Mouse (Mus musculus) naive thymus-derived CD4-positive, alpha-beta T cell, adult 2 months (primary cell): Measurements from ENCODE around the gene Aff2.

Source experiments
- DNase-seq: peaks from one replicate; pipeline ENCODE4 v3.0.0-alpha.2; 2011; ENCODE audit warnings: low read depth

Gene Aff2

DNA sequence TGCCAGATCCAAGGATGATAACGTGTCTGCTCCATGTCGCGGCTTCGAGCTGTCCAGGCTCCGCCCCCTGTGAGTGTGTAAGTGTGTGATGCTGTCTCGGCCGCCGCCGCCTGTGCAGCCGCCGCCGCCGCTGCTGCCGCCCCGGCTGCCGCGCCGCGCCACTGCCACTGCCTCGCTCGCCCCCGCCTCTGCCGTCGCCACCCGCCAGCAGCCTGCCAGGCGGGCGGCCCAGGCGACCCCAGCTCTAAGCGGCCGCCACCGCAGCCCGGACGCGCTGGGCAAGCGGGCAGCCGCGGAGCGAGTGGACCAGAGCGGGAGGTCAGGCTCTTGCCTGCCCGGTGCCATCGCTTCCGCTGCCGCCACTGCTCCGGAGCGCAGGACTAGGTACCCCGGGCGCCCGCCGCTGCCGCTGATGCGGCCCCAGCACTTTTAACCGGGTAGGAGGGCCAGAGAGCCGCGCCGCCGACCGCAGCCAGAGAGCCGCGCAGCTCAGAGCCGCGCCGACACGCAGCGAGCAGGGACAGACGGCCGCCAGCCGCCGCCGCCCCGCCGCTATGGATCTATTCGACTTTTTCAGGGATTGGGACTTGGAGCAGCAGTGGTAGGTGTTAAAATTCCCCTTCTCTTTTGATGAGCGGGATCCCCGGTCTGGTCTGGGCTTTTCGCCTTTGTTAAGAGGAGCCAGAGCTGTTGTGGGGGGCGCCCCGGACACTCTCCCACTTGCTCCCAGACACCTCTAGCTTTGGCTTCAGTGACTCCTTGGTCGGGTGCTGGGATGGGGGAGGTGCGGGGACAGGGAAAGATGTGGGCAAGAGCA lies at the start of gene Aff2:
Gene Aff2 (plus strand): TSS at position 57 of the 817 bp plus-strand sequence.
- no peak for DNase-seq

DNA sequence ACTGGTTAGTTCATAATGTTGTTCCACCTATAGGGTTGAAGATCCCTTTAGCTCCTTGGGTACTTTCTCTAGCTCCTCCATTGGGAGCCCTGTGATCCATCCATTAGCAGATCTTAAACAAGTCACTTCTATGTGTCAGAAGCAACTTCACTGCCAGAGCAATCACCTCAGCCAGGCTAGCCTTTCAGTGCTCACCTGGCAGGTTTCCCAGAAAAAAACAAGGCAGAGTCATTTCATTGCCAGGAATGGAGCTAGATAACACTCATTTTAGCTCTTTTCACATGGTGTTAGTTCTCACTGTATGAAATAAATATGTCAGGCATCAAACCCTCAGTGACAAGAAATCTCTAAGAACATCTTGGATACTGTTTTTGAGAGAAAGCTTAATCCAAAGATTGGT lies 22.8 kb upstream of the Aff2 start:
- DNase-seq: no peak

DNA sequence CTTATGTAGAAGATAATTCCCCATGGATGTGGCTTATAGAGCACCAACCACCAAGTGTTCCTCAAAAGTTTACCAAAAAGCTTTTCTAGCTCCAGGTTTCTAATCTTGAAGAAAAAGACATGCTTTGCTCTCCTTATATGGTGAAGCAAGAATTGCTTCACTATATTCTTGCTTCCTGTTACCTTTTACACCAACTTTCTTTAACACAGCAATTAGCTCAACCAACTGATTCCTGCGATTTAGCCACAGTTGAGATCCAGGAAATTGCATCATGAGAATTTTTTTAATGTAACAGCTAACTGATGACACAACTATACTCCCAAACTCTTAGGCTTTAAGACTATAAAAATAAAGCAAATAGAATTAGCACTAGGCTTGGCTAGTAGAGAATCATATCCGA lies 4.5 kb upstream of the Aff2 start:
- no peak for DNase-seq

DNA sequence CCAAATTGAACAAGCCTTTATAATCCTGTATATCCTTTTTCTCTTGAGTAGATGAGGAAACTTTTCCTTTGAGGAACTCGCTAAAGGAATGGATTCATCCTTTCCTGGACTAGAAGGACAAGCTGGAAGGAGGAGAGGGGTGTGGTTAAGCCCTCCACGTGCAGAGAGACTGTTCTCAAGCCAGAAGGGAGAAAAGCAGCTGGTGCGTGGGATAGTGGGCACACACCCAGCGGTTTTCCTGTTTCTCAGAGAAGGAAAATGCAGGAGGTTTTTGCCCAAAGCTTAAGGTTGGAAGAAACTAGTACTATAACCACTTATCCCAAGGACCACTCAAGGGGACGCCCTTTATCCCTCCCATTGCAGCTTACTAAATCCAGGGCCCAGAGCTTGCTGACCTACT lies 734 bp upstream of the Aff2 start:
- DNase-seq: no peak

DNA sequence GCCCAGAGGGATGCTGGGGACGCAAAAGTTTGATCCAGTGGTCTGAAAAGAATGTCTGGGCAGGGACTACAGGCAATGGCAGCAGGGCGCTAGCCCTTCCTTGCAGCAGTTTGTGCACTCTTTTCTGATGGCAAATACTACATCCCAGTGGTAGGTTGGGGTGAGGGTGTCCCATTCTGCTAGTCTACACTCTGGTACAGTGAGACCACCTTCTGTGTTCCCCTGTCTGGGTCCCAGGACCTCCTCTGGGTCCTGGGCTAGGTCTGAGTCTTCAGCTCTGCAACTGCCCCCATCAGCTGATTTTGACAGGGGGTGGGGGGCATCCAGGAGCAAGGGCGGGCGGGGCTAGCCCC lies 233 bp upstream of the Aff2 start:
- no peak for DNase-seq

DNA sequence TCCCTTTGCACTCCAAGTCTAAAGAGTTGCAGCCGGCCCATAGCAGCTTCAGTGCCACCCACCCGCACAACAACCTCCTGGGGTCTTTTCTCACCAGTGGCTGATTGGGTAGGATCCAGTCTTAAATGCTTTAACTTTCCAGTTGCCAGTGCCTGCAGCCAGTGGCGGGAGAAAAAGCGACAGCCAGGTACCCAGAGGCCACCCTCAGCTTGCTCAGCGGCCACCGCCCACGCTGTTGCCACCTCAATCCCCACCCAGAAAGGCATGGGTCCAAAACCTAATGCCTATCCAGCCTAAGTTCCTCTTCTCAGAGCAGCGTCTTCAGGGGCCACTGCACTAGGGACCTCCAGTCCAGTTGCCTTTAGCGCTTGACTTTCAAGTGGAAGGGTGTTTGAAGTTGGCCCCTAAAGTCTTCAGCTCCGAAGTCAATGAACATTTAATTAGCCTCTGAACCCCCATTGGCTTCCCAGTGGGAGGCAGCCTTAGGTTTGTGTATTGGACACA lies 1.0 kb downstream of the Aff2 start:
- DNase-seq: no peak

DNA sequence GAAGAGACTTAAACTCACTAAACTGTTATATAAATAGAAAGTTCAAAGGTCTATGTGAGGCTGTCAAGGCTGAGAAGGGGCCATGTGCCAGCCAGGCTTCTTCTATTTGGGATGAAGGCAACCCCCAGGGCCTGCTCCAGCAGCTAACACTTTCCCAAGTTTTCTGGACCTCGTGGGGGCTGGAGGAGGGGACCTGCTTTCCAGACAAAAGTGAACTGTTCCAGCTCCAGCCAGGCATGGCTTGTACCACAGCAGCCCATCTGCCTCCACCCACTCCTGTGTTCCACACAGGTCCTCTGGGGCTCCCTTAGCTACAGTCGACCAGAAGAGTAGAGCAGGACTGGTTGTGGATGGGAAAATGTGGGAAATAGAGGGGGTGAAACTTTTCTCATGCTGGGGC lies 4.1 kb downstream of the Aff2 start:
- no peak for DNase-seq

DNA sequence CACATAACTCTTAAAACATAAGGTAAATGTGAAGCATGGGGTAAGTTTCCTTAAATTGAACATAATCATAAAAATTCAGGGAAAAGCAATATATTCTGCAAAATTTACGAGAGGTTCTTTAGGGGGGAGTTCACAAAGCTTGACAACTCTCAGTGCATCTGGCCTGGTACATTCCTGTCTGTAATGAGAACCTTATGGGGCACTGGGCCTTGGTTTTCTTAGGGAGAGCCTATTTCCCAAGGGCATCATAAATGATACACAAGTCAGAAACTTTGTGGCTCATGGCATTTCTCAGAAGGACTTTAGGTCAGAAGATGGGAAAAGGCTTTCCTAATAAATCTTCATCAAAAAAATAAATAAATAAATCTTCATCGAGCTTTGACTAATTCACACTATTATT lies 13.2 kb downstream of the Aff2 start:
- DNase-seq: no peak

DNA sequence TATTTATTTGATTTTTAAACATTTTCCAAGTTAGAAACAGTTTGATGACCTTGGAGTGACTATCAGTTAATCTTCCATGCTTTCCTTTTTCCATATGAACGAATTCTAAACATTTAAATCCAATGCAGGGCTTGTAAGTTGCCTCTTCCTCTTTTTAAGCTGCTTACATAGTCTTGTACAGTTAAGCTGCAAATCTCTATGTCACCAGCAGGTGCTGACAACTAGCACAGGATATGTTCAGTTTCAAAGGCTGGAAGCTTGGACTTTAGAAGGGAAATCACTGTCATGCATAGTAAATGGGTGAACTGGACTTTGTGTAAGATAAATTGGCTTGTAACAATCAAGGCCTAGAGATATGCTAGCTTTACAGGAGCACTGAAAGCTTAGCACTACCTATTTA lies 29.6 kb downstream of the Aff2 start:
- no peak for DNase-seq

DNA sequence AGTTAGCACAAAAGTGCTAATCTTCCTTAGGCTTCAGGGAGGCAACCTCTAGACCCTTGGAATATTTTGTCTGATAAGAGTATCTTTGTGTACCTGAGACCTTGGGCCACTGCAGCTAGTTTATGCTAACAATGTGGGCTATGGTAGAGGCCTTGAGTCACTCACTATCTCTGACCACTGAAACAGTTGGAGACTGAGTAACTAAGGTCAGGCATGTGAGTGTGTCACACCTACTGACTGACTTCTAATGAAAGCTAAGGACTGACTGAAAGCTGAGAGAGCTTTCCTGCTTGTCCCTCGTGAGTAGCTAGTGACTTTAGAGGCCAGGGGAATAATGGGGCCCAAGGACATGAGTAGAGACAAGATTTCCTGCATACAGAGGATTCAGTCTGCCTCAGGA lies 54.9 kb downstream of the Aff2 start:
- DNase-seq: no peak

DNA sequence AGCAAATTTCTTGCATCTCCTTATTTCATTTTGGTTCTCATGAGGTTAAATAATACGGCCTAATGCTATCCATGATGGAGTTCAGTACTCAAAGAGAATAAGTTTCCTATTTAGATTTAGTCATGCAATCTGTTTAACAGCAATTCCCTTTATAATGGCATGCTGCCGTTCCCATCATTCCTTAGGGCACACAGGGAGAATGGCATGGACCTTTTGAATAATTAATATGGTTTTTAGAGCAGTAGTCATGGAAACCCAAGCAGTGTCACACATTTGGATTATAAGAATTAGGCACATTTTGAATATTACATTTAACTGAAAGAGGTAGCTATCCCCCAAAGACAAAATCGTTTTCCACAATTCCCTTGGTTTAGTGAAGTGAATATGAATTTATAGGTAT lies 78.3 kb downstream of the Aff2 start:
- no peak for DNase-seq

DNA sequence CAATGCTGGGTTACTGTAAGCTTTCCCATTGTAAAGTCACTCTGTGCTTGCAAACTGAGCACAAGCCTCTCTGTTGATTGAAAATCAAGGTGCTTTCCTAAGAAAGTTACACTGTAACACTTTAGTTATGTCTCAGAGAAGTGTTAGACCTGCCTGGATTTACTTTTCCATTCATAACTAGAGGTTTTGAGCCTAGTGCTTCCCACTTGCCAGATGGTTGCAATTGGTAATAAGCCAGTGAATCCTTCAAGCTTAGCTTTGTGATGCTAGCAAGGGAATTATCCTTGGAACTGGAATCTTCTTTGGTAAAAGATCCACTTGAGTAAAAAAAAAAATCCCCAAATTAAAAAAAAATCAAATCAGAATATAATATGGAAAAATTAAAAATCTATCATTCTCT lies 81.8 kb downstream of the Aff2 start:
- DNase-seq: no peak

DNA sequence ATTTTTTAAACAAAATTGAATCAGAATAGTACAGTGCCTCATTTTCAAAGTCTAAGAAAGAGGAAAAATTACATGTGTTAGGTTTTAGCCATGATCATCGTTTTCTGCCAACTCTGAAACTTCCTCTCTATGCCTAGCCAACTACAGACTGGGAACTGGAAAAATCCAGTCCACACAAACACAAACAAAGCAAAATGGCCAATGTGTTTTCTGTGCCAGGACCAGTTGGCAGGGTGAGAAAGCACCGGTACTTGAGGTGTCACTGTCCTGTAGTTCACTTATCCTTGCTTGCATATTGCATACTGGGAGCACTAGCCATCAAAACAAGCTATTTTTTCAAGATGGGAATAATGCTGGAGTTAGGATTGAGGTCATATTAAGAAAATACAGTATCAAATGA lies 100.8 kb downstream of the Aff2 start:
- DNase-seq: no peak

DNA sequence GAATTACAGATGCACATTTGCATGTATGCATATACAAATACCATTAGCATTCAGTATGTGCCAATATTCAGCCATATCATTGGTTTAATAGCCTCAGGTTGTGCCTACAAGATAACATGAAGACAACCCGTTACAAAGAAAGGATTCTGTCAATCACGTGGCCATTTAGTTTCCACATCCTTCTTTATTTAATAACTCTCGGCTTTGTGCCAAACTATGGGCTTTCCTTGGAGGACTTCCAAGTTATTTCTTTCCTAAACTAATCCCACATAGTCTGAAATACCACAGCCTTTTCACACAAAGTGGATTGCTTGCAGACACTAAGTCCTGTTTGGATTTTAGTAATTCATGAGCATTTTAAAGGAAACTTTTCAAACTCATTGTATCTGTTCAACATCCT lies 142.0 kb downstream of the Aff2 start:
- DNase-seq: no peak

DNA sequence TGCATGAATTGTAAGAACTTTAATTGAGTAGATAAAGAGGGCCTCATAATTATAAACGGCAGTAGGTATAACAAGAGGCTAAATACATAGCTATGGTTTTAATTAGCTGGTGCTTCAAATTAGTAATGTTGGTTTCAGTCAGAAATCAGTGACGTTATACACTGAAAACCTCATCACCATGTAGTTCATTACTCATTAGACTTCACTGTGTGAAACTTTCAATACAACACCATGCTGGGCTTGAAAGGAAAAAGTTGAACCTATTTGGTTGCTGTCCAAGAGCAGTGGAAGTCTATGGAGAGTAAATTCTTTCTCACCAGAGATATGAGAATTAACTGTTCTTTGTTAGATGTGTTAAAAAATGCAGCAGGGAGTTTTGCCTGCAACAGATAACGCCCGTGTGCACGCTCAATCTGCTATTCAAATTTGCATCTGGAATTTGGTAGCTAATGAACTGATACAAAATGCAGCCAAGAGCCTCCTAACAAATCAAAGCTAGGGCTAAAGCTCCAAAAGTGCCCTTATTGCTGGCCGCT lies 158.0 kb downstream of the Aff2 start:
- DNase-seq: no peak

DNA sequence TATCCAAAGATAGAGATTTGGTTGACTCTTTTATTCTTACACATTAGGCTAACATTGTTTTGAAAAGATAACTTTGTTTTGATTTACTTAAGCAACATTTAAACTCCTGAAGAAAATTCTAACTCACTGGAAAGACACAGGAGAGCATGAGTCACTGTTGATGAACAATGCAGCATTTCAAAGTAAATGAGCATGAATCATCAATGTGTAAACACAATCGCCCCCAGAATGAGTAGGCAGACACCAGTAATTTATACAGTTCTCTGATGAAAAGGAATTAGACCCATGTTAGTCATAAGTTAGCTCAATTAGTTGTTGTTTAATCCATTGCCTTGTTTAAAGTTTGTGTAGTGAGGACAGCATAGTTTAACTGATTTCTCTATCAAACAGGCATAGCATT lies 180.7 kb downstream of the Aff2 start:
- no peak for DNase-seq

DNA sequence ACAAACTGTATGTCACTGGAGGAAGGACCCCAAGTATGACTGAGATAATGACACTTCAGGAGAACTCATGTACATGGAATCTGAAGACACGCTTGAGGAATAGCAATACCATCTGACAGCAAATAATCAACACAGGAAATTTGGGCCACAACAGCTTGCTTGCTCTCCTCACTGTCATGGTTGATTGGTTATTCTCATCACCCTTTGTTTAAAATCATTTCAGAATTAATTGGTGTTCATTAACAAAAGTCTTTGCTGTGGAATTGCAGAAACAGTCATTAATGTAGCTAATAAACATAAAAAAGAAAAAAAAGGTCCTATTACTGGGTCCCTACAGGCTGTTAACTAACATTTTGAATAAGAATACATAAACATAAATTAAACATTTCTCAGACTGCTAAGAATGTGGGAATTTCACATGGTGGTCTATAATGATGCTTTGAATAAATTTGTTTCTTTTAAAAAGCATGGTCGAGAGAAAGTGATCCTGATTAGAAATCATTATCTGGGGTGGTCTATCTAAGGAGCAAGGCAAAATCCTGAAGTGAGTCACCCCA lies 219.9 kb downstream of the Aff2 start:
- no peak for DNase-seq

DNA sequence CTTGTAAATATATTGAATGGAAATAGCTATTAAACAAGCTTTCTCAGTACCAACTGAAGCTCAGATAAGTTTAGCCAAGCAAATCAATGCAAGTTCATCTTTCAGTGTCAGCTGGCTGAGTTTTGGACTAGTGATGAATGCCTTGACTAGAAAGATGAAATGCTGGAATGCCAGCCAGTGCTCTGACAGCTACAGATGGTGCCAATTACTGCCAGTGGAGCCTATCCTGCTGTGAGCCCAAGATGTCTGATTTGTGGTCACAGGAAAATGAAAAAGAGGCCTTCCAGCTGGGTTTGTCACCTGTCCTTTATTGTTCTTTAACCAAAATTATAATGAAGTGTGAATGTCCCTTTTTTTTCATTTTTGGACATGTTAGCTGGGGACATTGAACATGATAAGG lies 248.7 kb downstream of the Aff2 start:
- no peak for DNase-seq

DNA sequence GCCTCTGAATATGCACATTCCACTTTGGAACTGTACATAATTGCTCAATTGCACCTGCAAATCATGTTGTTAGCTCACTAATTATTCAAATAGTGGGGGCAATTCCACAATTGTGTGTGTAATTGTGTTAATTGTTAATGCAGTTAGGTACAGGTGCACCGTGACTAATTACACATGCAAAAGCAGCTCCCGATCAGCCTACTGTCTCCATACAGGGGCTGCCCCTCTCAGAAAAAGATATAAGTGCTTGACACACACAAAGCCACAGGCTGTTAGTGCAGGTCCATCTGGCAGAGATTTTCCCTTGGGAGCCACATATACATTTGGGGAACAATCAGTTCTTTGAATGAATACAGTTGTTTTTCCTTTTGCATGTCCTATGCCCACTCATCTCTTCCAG lies 302.9 kb downstream of the Aff2 start:
- DNase-seq: no peak

DNA sequence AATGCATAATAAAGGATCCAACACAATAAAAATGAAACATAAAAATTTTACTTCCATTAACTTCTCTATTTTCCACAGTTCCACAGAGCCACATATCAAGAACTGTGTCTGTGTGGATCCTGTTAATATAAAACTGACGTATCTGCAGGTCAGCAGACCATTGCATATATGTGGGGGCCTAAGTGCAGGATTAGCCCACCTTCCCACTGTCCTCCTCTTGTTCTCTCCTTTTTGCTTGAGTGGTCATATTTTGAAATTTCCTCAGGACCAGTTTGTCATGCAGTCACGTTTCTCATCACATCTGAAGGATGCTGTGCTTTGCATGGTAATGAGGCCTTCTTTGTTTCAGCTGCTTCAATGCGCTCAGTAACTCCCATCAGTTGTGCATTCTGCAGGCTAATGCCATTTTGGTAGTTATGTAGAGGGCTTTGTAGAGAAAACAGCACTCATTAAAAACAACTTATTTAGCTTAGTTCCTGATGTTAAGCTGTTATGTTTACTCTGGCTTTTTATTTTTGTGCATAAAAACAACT lies 306.1 kb downstream of the Aff2 start:
- no peak for DNase-seq

DNA sequence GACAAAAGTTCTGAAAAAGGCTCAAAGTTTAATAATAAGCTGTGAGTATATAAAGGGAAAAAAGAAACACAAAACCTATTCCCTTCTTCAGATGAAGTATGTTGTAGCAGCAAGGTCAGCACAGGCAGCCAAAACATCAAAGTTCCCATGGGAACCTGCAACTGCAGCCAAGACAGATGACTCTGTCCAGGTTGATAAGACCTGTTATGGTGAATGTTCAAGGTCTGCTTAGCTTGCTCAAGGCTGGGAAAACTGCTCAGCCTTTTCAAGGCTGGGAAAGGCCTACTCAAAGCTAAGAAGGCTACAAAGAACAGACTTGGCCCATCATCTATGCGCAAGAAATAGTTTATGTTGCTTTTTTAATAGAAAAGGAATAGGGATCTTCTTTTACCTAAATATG lies 315.6 kb downstream of the Aff2 start:
- no peak for DNase-seq

DNA sequence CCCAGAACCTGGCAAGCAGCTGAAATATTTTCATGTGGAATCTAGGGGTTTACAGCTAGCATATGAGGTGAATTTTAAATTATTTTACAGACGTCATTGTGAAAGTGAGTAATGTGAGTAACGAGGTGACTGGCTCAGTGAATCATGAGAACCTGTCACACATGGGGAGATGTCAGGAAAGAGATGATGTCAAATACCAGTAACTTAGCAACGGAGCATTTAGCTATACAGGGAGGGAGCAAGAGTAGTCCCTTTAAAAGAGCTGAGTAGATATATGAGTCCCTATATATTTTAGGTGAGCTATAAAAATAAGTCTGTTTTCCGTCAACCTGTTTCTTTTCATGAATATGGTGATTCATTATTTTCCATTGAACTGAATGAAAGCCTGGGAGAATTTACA lies 338.7 kb downstream of the Aff2 start:
- DNase-seq: no peak

DNA sequence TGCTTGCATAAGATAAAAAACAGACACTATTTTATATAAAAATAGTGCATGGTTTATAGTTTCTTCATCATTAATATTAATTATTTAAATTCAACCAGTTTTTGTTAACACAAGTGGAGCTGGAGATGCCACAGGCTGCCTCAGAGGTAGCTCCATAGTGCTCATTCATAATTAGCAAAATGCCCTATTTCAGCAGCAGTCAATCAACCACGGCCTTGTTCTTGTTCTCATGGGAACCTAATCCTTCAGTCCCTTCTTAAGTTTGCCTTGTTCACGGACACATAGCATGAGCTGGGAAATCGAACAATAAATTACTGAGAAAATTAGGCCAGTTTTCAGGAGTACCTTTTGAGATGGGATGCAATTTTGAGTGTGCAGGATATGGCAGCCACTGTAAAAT lies 378.9 kb downstream of the Aff2 start:
- no peak for DNase-seq
